16 mouse cellular contexts compared by ENCODE assay signal in the genomic region with DNA sequence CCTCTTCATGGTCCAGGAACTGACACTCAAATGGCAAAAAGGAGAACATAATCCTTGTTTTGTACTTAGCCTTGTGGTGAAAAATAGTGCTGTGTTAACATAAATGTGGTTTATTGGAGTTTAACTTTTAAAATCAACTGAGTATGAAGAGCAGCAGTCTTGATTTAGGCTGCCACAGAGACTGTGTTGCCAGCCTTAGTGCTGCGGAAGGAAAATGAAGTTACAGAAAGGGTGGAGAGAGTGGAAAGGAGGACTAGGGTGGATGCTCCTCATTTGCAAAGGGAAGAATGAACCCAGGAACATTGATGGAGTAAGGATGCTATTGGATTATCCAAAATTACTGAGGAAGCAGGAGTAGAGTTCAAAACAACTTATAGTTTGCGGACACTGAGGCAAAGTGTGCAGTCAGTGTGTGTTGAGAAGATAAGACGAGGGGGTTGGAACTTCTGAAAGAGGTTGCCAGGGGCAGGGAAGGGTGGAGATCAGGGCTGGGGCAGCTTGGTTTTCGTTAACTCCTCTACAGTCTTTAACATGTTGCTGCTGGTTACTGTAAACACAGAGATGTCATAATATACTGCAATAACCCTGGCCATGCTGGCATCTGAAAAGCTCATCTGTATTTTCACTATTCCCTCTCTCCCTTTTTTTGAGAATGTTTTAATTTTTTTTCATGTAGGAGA. TPM values are rescaled to one million over a fixed set of nuclear protein-coding genes. Genes with fewer than 3 reads are reported as not detected.
A peak's percentile ranks its signal among the peaks of the same experiment; 100 is the strongest.
DNase-seq lines count a peak whose midpoint lies in the region; ATAC-seq and TF ChIP-seq lines count a peak whose summit lies in the region.
"Had no signal": no experiment of that assay in that cellular context is flagged by ENCODE, and none has a peak within 500 bp of the region (broad histone marks: within the 10 kb centered on the region; RNA-seq: fewer than 3 reads in every experiment).

No protein-coding gene starts in this region.

- TF ChIP-seq CTCF in lung, adult 2 months (IDR thresholded peaks at IDR 0.05; ENCODE audit: insufficient read depth, low read length): no peak

- intact Hi-C loops in left cerebral cortex, postnatal 36 days (cut with DNase I): no loop called here

- peak; percentile 92 for ATAC-seq in megakaryocyte progenitor cell, adult 5-6 weeks (replicated peaks; ENCODE audit: poor library complexity)
- ATAC-seq: midbrain, embryonic 16.5 days had no signal

- DNase-seq in MEL-GATA-1-ER (ENCODE audit: extremely low read depth, low read depth) (peak; percentile 52), liver (peak; percentile 81)
- DNase-seq in c-Kit-negative CD71-positive TER-119-positive erythroid progenitor cells, embryonic 14.5 days (ENCODE audit: low read depth, low spot score): peak; percentile 68
- DNase-seq in cerebellum, postnatal 25 days: no peak
- DNase-seq in lung, adult 2 months: no peak
- DNase-seq in left cerebral cortex, postnatal 36 days (ENCODE audit: low spot score in 2 of 2): no peak
- DNase-seq: cerebellum, adult 11-12 months; cerebellum, postnatal 36 days; heart, adult 18-20 months; heart, postnatal 14 days had no signal

- H3K4me3 ChIP-seq in lung, adult 2 months (replicated peaks; ENCODE audit: extremely low read depth, low read depth, low read length): no peak overlapping the region
- H3K4me3 ChIP-seq: hindbrain, embryonic 13.5 days; left cerebral cortex, adult 2 months; limb, embryonic 12.5 days had no signal

- WGBS in lung, adult 2 months: 74% methylated on average over 4 of the region's 4 CpGs

- H3K4me1 ChIP-seq in lung, adult 2 months (ENCODE audit: control insufficient read depth, insufficient read depth, low read length): no peaks in the 10 kb centered on the region; the same call in 1 of the 2 replicates
- H3K4me1 ChIP-seq: hindbrain, embryonic 13.5 days; limb, embryonic 12.5 days had no signal

- TF ChIP-seq POLR2A in lung, adult 2 months (IDR thresholded peaks at IDR 0.05; ENCODE audit: borderline replicate concordance, extremely low read depth, low read depth, low read length): no peak

RNA-seq across cellular contexts. Expression of a gene that starts 28.3 kb away (rescaled TPM):
- 106 and 118 TPM in 2 replicates for total RNA-seq in megakaryocyte progenitor cell, adult 5-6 weeks (2015)
- 124 and 128 TPM in 2 replicates for total RNA-seq in megakaryocyte progenitor cell, adult 5-6 weeks (2017)
- 69.9 and 103 TPM in 2 replicates for polyA plus RNA-seq in lung, adult 2 months (2012; rRNA removed)
- 100 to 1,000 TPM; 417 to 434 TPM for total RNA-seq in left cerebral cortex, postnatal 36 days (2021)

RNA-seq across cellular contexts. Expression of a gene that starts 49.6 kb away (rescaled TPM):
- 1.7 and 2.1 TPM in 2 replicates for total RNA-seq in megakaryocyte progenitor cell, adult 5-6 weeks (2015)
- total RNA-seq in megakaryocyte progenitor cell, adult 5-6 weeks (2017): 1.5 TPM in 1 of 2 replicates, not detected in the other
- polyA plus RNA-seq in lung, adult 2 months (2012; rRNA removed): 2.4 and 9.5 TPM in 2 replicates
- total RNA-seq in left cerebral cortex, postnatal 36 days (2021): under 1 TPM; 0.95 to 0.96 TPM
- total RNA-seq: ES-E14; heart, postnatal 14 days had no signal
- polyA plus RNA-seq: midbrain, embryonic 16.5 days had no signal

Comparison
In these comparisons a context has a peak if more than half of its experiments do, and no peak if none do; other contexts are left out.
1. DNase-seq: peak in MEL-GATA-1-ER (single experiment), c-Kit-negative CD71-positive TER-119-positive erythroid progenitor cells, embryonic 14.5 days (single experiment) and liver (single experiment); none in cerebellum, postnatal 25 days (0 of 2), lung, adult 2 months (single experiment) and left cerebral cortex, postnatal 36 days (0 of 2).